Mouse (Mus musculus) heart, adult 2 months (tissue): ENCODE measurements around the gene Uvssa. TPM values are rescaled to one million over a fixed set of nuclear protein-coding genes. Genes with fewer than 3 reads are reported as not detected.
"Not testable (repeated sequence)": the region's sequence is repeated elsewhere in the genome, so short reads cannot be mapped to it uniquely, and the experiment has no call there.

Source experiments
- DNase-seq, 2 experiments: peaks; one replicate each; pipeline ENCODE4 v3.0.0; 2021
- H3K27ac ChIP-seq: fragments of 200-600 bp; 2 replicates; pipeline ENCODE4 v1.8.1; 2022
- H3K27me3 ChIP-seq: fragments of 200-500 bp; 2 replicates; pipeline ENCODE4 v1.6.1; 2012; ENCODE audit warnings: mild to moderate bottlenecking, low read length, inconsistent platforms, mixed read lengths; ENCODE audit not compliant: control insufficient read depth, insufficient read depth
- H3K36me3 ChIP-seq: fragments of 200-500 bp; 2 replicates; pipeline ENCODE4 v1.6.1; 2012; ENCODE audit warnings: low read length, inconsistent platforms; ENCODE audit not compliant: control insufficient read depth, insufficient read depth
- H3K4me1 ChIP-seq: fragments of 200-500 bp; 2 replicates; pipeline ENCODE4 v1.6.1; 2011; ENCODE audit warnings: low read length; ENCODE audit not compliant: control insufficient read depth, insufficient read depth
- H3K4me3 ChIP-seq: fragments of 200-600 bp; 2 replicates; pipeline ENCODE4 v1.8.1; 2022
- H3K79me2 ChIP-seq: fragments of 200-500 bp; replicated peaks from 2 replicates; pipeline ENCODE4 v1.6.1; 2012; ENCODE audit warnings: mild to moderate bottlenecking, inconsistent platforms, low read length, moderate library complexity, mixed read lengths; ENCODE audit not compliant: control insufficient read depth, insufficient read depth
- H3K9ac ChIP-seq: fragments of 200-500 bp; 2 replicates; pipeline ENCODE4 v1.6.1; 2012; ENCODE audit warnings: low read depth, mild to moderate bottlenecking, control low read depth, inconsistent platforms, low read length, mixed read lengths
- CTCF ChIP-seq: fragments of 200-600 bp; IDR thresholded peaks from 2 replicates; pipeline ENCODE4 v1.8.1; 2022; ENCODE audit warnings: antibody characterized with exemption, mild to moderate bottlenecking, moderate library complexity
- EP300 ChIP-seq: fragments of 200-500 bp; IDR thresholded peaks from 2 replicates; pipeline ENCODE4 v1.6.1; 2011; ENCODE audit warnings: low read depth, low read length, control low read depth; ENCODE audit not compliant: insufficient read depth
- POLR2A ChIP-seq: fragments of 200-500 bp; IDR thresholded peaks from 2 replicates; pipeline ENCODE4 v1.6.1; 2011; ENCODE audit warnings: mild to moderate bottlenecking, low read depth, low read length, control low read depth; ENCODE audit not compliant: insufficient read depth
- whole genome bisulfite sequencing: fragments of 180-500 bp; shearing (Covaris S2); methylation state at CpG from one replicate; pipeline ENCODE4 v1.1.7; 2018; 5-methylcytosine and 5-hydroxymethylcytosine counted together
- intact Hi-C: fragments of 180-260 bp; cut with DNase I; formaldehyde crosslinking; loops from one replicate; pipeline ENCODE4 v1.15.1; 2025
- polyA plus RNA-seq: library from polyadenylated mRNA; depleted of rRNA; stranded (reverse); fragments of >200 nt; gene quantifications from 2 replicates; pipeline ENCODE4 v1.2.3, GENCODE M21; 2012
- total RNA-seq, 2 experiments: library from RNA; stranded (reverse); gene quantifications; 2 replicates each; pipeline ENCODE4 v1.2.3; 2021

Gene Uvssa
- total and polyA plus RNA-seq, 3 experiments, result 2.8 to 3.4 (median 3.3) TPM

DNA sequence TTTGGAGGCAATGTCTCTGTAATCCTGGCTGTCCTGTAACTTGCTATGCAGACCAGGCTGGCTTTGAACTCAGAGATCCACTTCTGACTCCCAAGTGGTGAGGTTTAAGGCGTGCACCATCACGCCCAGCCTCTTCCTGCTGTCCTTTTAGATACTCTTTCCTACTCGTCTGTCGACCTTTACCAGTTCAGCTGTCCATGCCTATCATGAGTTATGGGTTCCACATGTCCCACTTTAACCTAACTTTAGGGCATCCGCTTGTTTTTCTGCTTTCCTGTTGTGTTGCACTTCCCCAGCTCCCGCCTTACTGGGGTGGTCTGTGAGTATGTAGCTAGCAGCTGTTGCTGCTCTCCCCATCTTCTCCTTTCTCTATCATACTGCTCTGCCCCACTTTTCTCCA is 37.2 kb upstream of the Uvssa start:
- Histone ChIP-seq H3K4me1 (peaks cover 27% of the 10 kb centered on the region), H3K36me3 (peaks cover 22% of the 10 kb centered on the region), H3K27me3 (no peaks in the 10 kb centered on the region), H3K9ac (no peak overlapping the region), H3K4me3 (no peak overlapping the region), H3K27ac (no peak overlapping the region), H3K79me2 (peaks cover 21% of the 10 kb centered on the region)
- intact Hi-C loops, result no loop called here
- 74% methylated on average over 6 of the region's 6 CpGs for WGBS
- TF ChIP-seq CTCF (no peak), POLR2A (no peak), EP300 (no peak)
- DNase-seq, result no peak

DNA sequence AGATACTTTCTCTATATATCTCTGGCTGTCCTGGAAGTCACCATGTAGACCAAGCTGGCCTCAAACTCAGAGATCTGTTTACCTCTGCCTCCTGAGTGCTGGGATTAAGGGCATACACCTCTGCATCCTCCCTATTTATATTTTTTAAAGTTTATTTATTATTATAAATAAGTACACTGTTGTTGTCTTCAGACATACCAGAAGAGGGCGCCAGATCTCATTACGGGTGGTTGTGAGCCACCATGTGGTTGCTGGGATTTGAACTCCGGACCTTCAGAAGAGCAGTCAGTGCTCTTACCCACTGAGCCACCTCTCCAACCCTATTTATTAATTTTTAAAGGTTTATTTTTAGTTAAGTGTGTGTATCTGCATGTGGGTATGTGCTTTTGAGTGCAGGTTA is 36.1 kb upstream of the Uvssa start:
- Histone ChIP-seq H3K36me3 (peaks cover 25% of the 10 kb centered on the region), H3K4me1 (peaks cover 27% of the 10 kb centered on the region), H3K79me2 (peaks cover 25% of the 10 kb centered on the region)
- peak; percentile 48 for TF ChIP-seq CTCF
- H3K9ac ChIP-seq, H3K27ac ChIP-seq, intact Hi-C loops, DNase-seq, H3K27me3 ChIP-seq, H3K4me3 ChIP-seq: not testable (repeated sequence)
- 73% methylated on average over 3 of the region's 3 CpGs for WGBS

DNA sequence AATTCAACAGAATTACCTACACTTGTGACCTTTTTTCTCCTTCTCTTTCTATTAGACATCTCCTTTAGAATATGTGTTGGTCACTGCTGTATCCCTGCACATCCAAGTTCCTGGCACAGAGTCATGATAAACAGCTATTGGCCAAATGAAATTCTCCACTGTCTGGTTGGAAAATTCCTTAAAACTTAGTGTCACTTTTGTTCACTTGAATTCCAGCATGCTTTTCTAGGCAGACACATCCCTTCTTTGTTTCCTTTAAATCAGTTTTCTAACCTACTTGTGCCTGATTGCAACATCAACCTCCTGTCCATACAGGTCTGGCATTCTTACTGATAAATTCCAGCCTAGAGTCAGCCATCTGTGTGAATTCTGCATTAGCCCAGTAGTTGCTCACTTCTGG is 35.5 kb upstream of the Uvssa start:
- no peak for DNase-seq
- Histone ChIP-seq H3K4me1 (peaks cover 29% of the 10 kb centered on the region), H3K79me2 (peaks cover 29% of the 10 kb centered on the region), H3K9ac (no peak overlapping the region), H3K36me3 (peaks cover 25% of the 10 kb centered on the region), H3K4me3 (no peak overlapping the region), H3K27me3 (no peaks in the 10 kb centered on the region), H3K27ac (no peak overlapping the region)
- intact Hi-C loops, result no loop called here
- TF ChIP-seq CTCF (no peak), POLR2A (no peak), EP300 (no peak)

GRCm38 (mm10) chr5:33343571-33343970 is 34.8 kb upstream of the Uvssa start:
- DNase-seq, result no peak
- no peak overlapping the region for H3K27ac ChIP-seq
- intact Hi-C loops, result no loop called here

DNA sequence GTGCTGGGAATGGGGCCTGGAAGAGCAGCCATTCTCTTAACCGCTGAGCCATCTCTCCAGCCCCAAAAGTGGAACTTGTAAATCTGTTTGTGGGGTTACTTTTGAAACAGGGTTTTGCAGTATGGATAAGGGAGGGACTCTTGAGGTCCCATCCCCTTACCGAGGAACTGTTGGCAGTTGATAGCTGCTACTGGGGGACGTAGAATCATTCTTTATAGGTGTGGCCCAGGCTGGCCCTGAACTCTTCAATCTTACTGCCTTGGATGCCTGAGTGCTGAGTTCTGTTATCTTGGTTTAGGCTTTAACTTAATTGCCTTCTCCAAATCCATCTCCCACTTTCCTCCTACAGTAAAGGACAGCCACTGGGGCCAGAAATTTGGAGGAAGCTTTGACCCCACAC is 34.3 kb upstream of the Uvssa start:
- DNase-seq, result no peak
- Histone ChIP-seq H3K79me2 (peaks cover 26% of the 10 kb centered on the region), H3K4me3 (no peak overlapping the region), H3K27me3 (no peaks in the 10 kb centered on the region), H3K9ac (no peak overlapping the region), H3K36me3 (peaks cover 25% of the 10 kb centered on the region), H3K27ac (no peak overlapping the region), H3K4me1 (peaks cover 31% of the 10 kb centered on the region)
- WGBS, result 67% methylated on average over 3 of the region's 3 CpGs
- intact Hi-C loops, result no loop called here
- no peak for TF ChIP-seq CTCF
- no peak for TF ChIP-seq EP300
- no peak for TF ChIP-seq POLR2A

More at GRCm38 (mm10) chr5:33343571-33343970, 34.8 kb upstream of the Uvssa start:
- TF ChIP-seq POLR2A (no peak), CTCF (no peak), EP300 (no peak)
- Histone ChIP-seq H3K4me3 (no peak overlapping the region), H3K36me3 (peaks cover 25% of the 10 kb centered on the region), H3K79me2 (peaks cover 28% of the 10 kb centered on the region), H3K9ac (no peak overlapping the region), H3K27me3 (no peaks in the 10 kb centered on the region), H3K4me1 (peaks cover 31% of the 10 kb centered on the region)

- no peaks in the 10 kb centered on the region for H3K27me3 ChIP-seq
- no peak overlapping the region for H3K27ac ChIP-seq
- no peak overlapping the region for H3K4me3 ChIP-seq
- peaks cover 25% of the 10 kb centered on the region for H3K79me2 ChIP-seq
- 44% methylated on average over 3 of the region's 3 CpGs for WGBS
- intact Hi-C loops, result no loop called here
- DNase-seq, result no peak
- H3K36me3 ChIP-seq, result peaks cover 30% of the 10 kb centered on the region
- H3K4me1 ChIP-seq, result peaks cover 31% of the 10 kb centered on the region
- H3K9ac ChIP-seq, result no peak overlapping the region
- TF ChIP-seq POLR2A, result no peak
- TF ChIP-seq EP300, result no peak
- no peak for TF ChIP-seq CTCF
Measured at GRCm38 (mm10) chr5:33347620-33348019, 30.7 kb upstream of the Uvssa start.
